Mouse (Mus musculus) neural tube, embryonic 11.5 days (tissue): ENCODE data around the gene Itgb6. TPM values are rescaled to one million over a fixed set of nuclear protein-coding genes. Genes with fewer than 3 reads are reported as not detected.

ENCODE experiments used
- ATAC-seq: fragments of 200-750 bp; cut with Nextera tagmentation; 2 replicates; pipeline ENCODE4 v1.8.0; 2017; ENCODE audit warnings: moderate number of reproducible peaks, mild to moderate bottlenecking, moderate TSS enrichment, moderate library complexity; ENCODE audit not compliant: insufficient read depth, low FRiP score, low TSS enrichment
- DNase-seq: peaks from one replicate; pipeline ENCODE4 v3.0.0-alpha.2; 2015; ENCODE audit warnings: low spot score
- H3K27ac ChIP-seq: fragments of 300-500 bp; sonication (generic); 2 replicates; pipeline ENCODE4 v1.5.1; 2014; ENCODE audit warnings: low read depth, mild to moderate bottlenecking, low read length
- H3K27me3 ChIP-seq: fragments of 300-500 bp; sonication (generic); 2 replicates; pipeline ENCODE4 v1.6.1; 2014; ENCODE audit warnings: mild to moderate bottlenecking, low read length, mixed read lengths; ENCODE audit not compliant: control insufficient read depth, insufficient read depth
- H3K36me3 ChIP-seq: fragments of 300-500 bp; sonication (generic); 2 replicates; pipeline ENCODE4 v1.6.1; 2014; ENCODE audit warnings: mild to moderate bottlenecking, low read length, moderate library complexity, mixed read lengths; ENCODE audit not compliant: control insufficient read depth, insufficient read depth
- H3K4me1 ChIP-seq: fragments of 300-500 bp; sonication (generic); 2 replicates; pipeline ENCODE4 v1.6.1; 2014; ENCODE audit warnings: low read length, mixed read lengths; ENCODE audit not compliant: control insufficient read depth, insufficient read depth
- H3K4me2 ChIP-seq: fragments of 300-500 bp; sonication (generic); 2 replicates; pipeline ENCODE4 v1.6.1; 2014; ENCODE audit warnings: low read depth, mild to moderate bottlenecking, moderate library complexity
- H3K4me3 ChIP-seq: fragments of 300-500 bp; sonication (generic); 2 replicates; pipeline ENCODE4 v1.5.1; 2014; ENCODE audit warnings: low read depth, low read length
- H3K9ac ChIP-seq: fragments of 300-500 bp; sonication (generic); 2 replicates; pipeline ENCODE4 v1.6.1; 2014; ENCODE audit warnings: mild to moderate bottlenecking, low read length
- H3K9me3 ChIP-seq: fragments of 300-500 bp; sonication (generic); 2 replicates; pipeline ENCODE4 v1.6.1; 2016; ENCODE audit warnings: low read length; ENCODE audit not compliant: control insufficient read depth
- WGBS: fragments of 180-500 bp; shearing (Covaris S2); extraction: QIAGEN DNeasy Blood & Tissue Kit; methylation state at CpG from one replicate; pipeline ENCODE4 v1.1.7; 2014; 5-methylcytosine and 5-hydroxymethylcytosine counted together
- polyA plus RNA-seq: library from polyadenylated mRNA; unstranded; fragments of >200 nt; fragmentation: Nextera tagmentation; extraction: Ambion mirVana; gene quantifications from 2 replicates; pipeline ENCODE4 v1.2.1, GENCODE M21; 2014

The Itgb6 gene
- polyA plus RNA-seq, 1 experiment from 2014 or later: 0.73 TPM

DNA sequence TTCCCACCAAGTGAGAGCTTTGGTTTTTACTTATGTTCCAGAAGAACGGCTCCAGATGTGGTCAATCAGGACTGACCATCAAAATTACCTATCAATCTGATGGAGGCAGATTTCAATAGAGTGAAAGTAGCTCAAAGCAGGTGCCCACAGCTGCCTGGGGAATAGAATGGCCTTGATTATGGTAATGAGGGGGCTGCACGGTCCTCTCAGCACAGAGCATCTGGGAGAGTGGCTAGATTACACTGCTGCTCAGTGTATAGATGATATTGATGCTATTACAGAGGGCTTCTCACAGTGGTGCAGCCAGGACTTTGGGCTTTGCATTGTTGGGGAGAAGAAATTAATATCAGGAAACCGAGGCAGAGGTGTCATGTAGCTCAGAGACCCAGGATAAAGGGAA lies 110.8 kb downstream of the Itgb6 start:
- ATAC-seq: no peak
- Histone ChIP-seq H3K9ac (no peak overlapping the region), H3K4me3 (no peak overlapping the region), H3K9me3 (no peaks in the 10 kb centered on the region), H3K27ac (no peak overlapping the region), H3K4me1 (no peaks in the 10 kb centered on the region), H3K27me3 (no peaks in the 10 kb centered on the region), H3K4me2 (no peak overlapping the region), H3K36me3 (no peaks in the 10 kb centered on the region)
- no peak for DNase-seq
- WGBS: 65% methylated on average over 3 of the region's 3 CpGs

DNA sequence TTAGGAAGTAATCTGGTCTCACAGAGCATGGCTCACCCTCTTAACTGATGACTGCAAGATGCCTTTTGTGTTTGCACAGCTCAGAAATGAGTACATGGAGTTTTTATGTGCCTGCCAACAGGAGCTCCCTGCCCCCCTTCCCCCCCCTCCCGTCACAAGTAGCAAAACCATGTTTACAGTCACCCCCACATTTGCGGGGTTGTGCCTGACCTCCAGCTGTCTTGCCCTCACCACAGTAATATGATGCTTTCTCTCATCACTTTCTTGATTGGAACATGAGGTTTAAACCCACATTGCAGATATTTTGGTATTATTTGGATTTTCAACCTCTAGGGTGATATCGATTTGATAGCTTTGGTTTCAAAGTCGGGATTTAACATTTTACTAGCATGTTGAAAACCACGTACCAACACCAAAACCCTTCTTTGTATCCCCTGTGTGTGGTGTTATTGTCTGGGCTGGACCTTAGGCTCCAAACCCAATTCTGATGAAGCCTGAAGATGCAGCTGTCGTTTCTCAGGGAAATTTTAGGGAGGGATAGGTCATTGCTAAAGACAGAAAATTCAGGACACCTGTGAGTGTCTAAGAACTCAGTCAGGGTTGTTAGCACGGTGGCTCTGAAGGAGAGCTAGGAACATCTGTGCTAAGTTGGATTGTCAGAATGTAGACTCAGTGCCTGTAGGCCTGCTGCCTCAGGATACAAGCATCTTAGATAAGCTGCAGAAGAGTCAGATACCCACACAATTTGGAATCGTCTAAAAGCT lies 112.8 kb downstream of the Itgb6 start:
- Histone ChIP-seq H3K4me3 (no peak overlapping the region), H3K4me2 (no peak overlapping the region), H3K27ac (no peak overlapping the region), H3K36me3 (no peaks in the 10 kb centered on the region), H3K9me3 (no peaks in the 10 kb centered on the region), H3K27me3 (no peaks in the 10 kb centered on the region), H3K9ac (no peak overlapping the region), H3K4me1 (no peaks in the 10 kb centered on the region)
- 77% methylated on average over 8 of the region's 8 CpGs for WGBS
- ATAC-seq (no peak), DNase-seq (no peak)

DNA sequence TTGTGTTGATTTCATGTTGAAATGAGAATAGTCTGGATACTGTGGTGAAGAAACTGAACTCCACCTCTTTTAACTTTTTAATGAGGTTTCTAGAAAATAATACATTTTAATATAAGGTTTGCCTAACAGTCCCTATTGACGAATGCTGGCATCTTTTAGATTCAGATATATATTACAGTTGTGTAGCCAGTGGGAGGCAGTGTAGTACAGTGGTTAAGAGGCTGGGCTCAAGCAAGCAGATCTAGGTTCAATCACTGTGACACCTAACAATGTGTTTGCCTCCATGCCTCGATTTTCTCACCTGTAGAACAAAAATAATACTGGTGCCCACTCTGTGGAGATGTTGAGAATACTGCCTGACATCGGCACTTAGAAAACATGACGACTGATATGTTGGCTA lies 114.5 kb downstream of the Itgb6 start:
- Histone ChIP-seq H3K9me3 (no peaks in the 10 kb centered on the region), H3K36me3 (no peaks in the 10 kb centered on the region), H3K27ac (no peak overlapping the region), H3K4me2 (no peak overlapping the region), H3K4me1 (no peaks in the 10 kb centered on the region), H3K9ac (no peak overlapping the region), H3K27me3 (no peaks in the 10 kb centered on the region), H3K4me3 (no peak overlapping the region)
- whole genome bisulfite sequencing: 76% methylated on average over 4 of the region's 4 CpGs
- ATAC-seq (no peak), DNase-seq (no peak)

DNA sequence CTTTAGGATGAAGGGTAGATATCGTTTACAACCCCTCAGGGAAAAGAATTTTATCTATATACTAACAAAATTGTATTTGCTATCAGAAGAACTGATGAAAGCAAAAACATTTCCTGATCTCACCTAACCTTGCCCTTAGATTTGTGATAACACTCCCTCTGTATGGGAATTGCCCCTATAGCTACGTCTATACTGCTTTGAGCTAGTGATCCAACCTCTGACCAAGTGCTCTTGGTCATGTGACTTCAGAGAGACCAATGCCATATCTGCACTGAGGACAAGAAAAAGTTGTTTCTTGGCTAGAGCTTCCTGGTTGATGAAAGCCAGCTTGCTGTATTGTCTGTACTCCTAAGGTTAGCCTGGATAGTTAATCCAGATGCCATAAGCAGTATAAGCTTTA lies 121.1 kb downstream of the Itgb6 start:
- Histone ChIP-seq H3K9me3 (no peaks in the 10 kb centered on the region), H3K27ac (no peak overlapping the region), H3K4me2 (no peak overlapping the region), H3K27me3 (no peaks in the 10 kb centered on the region), H3K9ac (no peak overlapping the region), H3K36me3 (no peaks in the 10 kb centered on the region), H3K4me1 (no peaks in the 10 kb centered on the region), H3K4me3 (no peak overlapping the region)
- 87% methylated on average over 2 of the region's 2 CpGs for WGBS
- DNase-seq (no peak), ATAC-seq (no peak)

DNA sequence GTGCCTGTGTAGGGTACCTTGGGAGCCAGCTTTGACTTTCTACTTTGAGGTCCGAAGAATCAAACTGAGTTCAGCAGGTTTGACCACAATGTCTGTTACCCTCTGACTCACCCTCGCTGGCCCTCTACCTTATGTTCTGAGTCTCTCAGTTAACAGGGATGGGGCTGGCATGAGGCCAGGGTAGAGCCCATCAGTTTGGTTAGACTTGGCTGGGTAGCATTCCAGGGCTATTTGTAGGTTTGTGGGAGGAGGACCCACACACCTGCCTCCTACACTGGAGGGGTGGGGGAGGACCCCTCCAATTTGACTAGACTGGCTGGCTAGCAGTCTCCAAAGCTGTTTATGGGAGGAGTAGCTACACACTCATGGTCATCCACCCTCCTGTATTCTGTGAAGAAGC lies 121.6 kb downstream of the Itgb6 start:
- no peaks in the 10 kb centered on the region for H3K9me3 ChIP-seq
- H3K4me3 ChIP-seq: no peak overlapping the region
- no peak for DNase-seq
- WGBS: 95% methylated on average over 2 of the region's 2 CpGs
- no peak overlapping the region for H3K27ac ChIP-seq
- no peak for ATAC-seq
- no peaks in the 10 kb centered on the region for H3K27me3 ChIP-seq
- no peaks in the 10 kb centered on the region for H3K36me3 ChIP-seq
- no peak overlapping the region for H3K9ac ChIP-seq
- H3K4me1 ChIP-seq: no peaks in the 10 kb centered on the region
- H3K4me2 ChIP-seq: no peak overlapping the region

DNA sequence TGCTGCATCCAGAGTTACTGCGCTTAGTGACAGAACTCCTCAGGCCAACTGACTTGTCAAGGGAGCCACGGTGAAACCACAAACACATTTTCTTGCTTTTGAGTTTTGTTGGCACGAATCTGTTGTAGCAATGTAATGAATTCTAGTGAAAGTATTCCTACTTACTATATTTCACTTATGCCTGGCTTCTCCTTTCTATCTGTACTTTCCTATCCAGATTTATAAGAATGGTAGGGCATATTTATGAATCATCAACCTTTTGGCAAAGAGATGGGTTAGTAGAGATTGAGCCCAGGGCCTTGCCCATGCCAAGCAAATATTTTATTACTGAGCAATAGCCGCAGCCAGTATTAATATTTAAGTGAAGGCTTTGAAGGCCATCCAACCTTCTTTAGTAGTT lies 139.0 kb downstream of the Itgb6 start:
- DNase-seq: no peak
- 96% methylated on average over 4 of the region's 4 CpGs for WGBS
- no peaks in the 10 kb centered on the region for H3K36me3 ChIP-seq

DNA sequence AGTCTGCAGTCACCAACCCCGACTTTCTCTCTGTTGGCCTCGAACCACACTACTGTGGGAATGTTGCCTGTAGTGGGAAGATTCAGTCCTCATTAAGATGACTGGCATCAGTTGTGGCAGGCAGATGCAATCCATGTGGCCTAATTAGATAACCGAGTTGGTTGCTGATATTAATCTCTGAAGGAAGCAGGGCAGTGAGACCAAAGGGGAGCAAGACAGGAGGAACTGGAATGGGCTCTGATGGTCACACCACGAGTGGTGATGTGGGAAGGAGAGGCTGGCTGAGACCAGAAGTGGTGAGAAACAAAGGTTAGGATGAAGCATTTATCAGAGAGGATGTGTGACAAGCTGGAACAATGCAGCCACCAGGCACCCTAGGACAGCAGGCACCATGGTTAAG lies 167.9 kb downstream of the Itgb6 start:
- no peak for ATAC-seq

More for the DNA sequence above, 139.0 kb downstream of the Itgb6 start:
- ATAC-seq: no peak
- H3K27ac ChIP-seq: no peak overlapping the region
- no peak overlapping the region for H3K4me3 ChIP-seq
- H3K9me3 ChIP-seq: no peaks in the 10 kb centered on the region
- H3K27me3 ChIP-seq: no peaks in the 10 kb centered on the region
- H3K4me2 ChIP-seq: no peak overlapping the region
- H3K9ac ChIP-seq: no peak overlapping the region
- no peaks in the 10 kb centered on the region for H3K4me1 ChIP-seq

DNA sequence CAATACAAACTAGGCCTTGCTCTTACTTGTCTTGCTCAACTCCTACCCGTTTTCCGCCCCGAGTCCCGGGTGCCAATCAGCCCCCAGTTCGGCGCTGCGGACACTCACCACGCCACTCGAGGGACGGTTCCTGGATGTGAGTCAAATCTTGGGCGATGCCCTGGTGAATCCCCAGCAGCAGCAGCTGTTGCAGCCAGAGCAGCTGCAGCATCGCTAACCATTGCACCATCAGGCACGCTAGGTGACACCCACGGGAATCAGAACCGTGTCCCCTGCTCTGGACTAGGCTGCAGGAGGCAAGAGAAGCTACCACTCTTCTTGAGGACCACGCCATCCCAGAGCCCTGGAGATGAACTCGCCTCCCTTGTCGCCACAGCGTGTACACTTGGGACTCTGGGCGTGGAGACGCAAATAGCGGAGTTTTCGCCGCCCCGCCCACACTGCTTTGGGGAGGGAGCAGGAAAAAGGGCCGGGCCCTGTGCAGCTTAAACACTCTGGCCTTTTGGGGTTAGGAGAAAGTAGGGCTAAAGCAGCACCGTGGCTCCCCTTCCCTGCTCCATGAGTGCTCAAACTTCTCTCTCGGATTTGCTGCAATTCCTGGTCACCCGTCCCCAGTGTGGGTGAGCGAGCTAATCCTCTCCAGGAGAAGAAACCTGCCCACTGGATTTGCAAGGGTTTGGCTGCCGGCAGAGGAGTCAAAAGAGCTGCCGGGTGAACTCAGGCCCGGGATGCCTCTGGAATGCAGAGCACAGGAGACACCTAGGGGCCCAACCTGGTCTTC lies 169.4 kb downstream of the Itgb6 start, which contains the start of gene Pla2r1:
Pla2r1 (minus strand) TSS at position 407 of the 781 bp plus-strand sequence.
- Histone ChIP-seq H3K27me3 (0 out of 2 replicates have a peak, but pooled peaks cover 2% of the 10 kb centered on the region), H3K4me3 (peak within 1 kb of the TSS; percentile 42), H3K27ac (no peak within 1 kb of the TSS), H3K9ac (peak within 1 kb of the TSS; percentile 45), H3K9me3 (no peaks in the 10 kb centered on the region), H3K4me2 (peak within 1 kb of the TSS; percentile 84), H3K36me3 (no peaks in the 10 kb centered on the region), H3K4me1 (peaks cover 8% of the 10 kb centered on the region; the same call in 1 of the 2 replicates)
- ATAC-seq: peak; percentile 48
- peak; percentile 68 for DNase-seq
- 3% methylated on average over 33 of the region's 33 CpGs for WGBS

More for the DNA sequence above, 167.9 kb downstream of the Itgb6 start:
- Histone ChIP-seq H3K4me3 (no peak overlapping the region), H3K9me3 (no peaks in the 10 kb centered on the region), H3K4me2 (no peak overlapping the region), H3K36me3 (no peaks in the 10 kb centered on the region), H3K27ac (no peak overlapping the region), H3K9ac (no peak overlapping the region), H3K4me1 (peaks cover 8% of the 10 kb centered on the region; the same call in 1 of the 2 replicates), H3K27me3 (0 out of 2 replicates have a peak, but pooled peaks cover 2% of the 10 kb centered on the region)
- no peak for DNase-seq
- WGBS: 84% methylated on average over 4 of the region's 4 CpGs
